Mouse (Mus musculus): ENCODE data around the gene Cd101. TPM values are rescaled to one million over a fixed set of nuclear protein-coding genes. Genes with fewer than 3 reads are reported as not detected.
A peak's percentile ranks its signal among the peaks of the same experiment; 100 is the strongest.

Gene Cd101
- polyA plus RNA-seq, 1 experiment from 2014 or later = not detected

DNA sequence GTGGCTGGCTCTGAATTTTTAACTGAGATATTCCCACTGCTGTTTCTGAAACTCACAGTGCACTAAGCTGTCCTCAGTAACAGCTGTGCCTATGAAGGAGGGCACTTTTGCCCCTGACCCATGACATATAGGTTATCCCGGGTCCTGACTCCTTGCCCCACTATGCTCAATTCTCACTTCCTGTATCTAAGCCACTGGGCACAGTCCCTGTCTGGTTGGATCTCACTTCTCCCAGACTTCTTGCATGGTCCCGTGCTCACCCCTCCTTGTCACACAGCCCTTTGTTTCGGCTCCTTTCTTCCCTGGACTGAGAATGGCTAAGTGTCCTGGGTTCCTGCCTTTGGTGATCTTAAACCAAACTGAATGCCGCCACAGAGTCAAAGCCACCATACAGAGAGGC is 35.1 kb downstream of the Cd101 start:
- Histone ChIP-seq H3K9ac (replicated peaks) (no peak overlapping the region), H3K9me3 (no peaks in the 10 kb centered on the region), H3K4me1 (peaks cover 8% of the 10 kb centered on the region), H3K36me3 (no peaks in the 10 kb centered on the region), H3K27me3 (no peaks in the 10 kb centered on the region; the same call in none of the 2 replicates), H3K27ac (replicated peaks) (no peak overlapping the region), H3K4me3 (no peak overlapping the region), H3K4me2 (replicated peaks) (no peak overlapping the region)
- 62% methylated on average over 4 of the region's 4 CpGs for WGBS
- no peak for ATAC-seq (ENCODE audit: low FRiP score, low read depth)

DNA sequence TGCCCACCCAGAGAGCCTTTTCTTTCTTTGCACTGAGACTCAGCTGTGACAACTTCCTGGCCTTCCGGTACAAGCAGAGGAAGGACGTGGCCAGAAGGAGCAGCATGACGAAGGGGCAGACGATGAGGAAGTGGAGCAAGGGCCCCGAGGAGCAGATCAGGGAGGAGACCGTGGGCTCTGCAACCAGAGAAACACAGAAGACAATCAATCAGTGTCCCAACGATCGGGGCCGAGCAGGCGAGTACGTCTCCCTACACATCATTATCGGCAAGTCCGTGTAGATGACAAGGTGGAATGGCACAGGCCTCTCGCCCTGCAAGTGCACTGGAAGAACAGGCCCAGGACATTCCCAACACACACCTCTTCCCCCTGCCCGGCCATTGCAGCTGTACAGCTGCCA is 35.6 kb downstream of the Cd101 start:
- no peak overlapping the region for H3K4me2 ChIP-seq (replicated peaks)
- H3K9me3 ChIP-seq = no peaks in the 10 kb centered on the region
- H3K36me3 ChIP-seq = no peaks in the 10 kb centered on the region
- WGBS = 82% methylated on average over 15 of the region's 15 CpGs
- H3K27ac ChIP-seq (replicated peaks) = no peak overlapping the region
- H3K27me3 ChIP-seq = no peaks in the 10 kb centered on the region; the same call in none of the 2 replicates
- H3K4me3 ChIP-seq = no peak overlapping the region
- peaks cover 8% of the 10 kb centered on the region for H3K4me1 ChIP-seq
- ATAC-seq (ENCODE audit: low FRiP score, low read depth) = no peak
- H3K9ac ChIP-seq (replicated peaks) = no peak overlapping the region

GRCm38 (mm10) chr3:100993158-100993557 is 36.2 kb downstream of the Cd101 start:
- 88% methylated on average over 7 of the region's 7 CpGs for WGBS
- Histone ChIP-seq H3K27me3 (no peaks in the 10 kb centered on the region; the same call in none of the 2 replicates), H3K4me2 (replicated peaks) (no peak overlapping the region), H3K9ac (replicated peaks) (no peak overlapping the region), H3K36me3 (no peaks in the 10 kb centered on the region), H3K27ac (replicated peaks) (no peak overlapping the region), H3K4me1 (peaks cover 8% of the 10 kb centered on the region), H3K4me3 (no peak overlapping the region), H3K9me3 (no peaks in the 10 kb centered on the region)
- ATAC-seq (ENCODE audit: low FRiP score, low read depth) = no peak

DNA sequence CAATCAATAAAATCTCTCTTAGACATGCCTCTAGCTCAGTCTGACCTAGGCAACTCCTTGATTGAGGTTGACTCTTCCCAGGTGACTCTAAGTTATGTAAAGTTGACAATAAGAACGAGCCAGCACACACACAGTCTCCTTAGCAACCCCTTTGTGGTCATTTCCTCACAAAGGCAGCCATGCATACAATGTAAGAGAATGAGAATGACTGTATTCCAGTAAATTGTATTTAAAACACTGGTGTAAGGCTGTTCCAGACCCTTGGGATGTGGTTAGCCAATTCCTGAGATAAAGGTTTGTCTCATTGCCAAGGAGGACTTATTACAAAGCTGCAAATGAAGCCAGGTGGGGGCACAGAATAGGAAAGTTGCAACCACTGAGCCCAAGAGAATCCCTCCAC is 39.1 kb downstream of the Cd101 start:
- Histone ChIP-seq H3K4me2 (replicated peaks) (no peak overlapping the region), H3K9me3 (no peaks in the 10 kb centered on the region), H3K4me1 (peaks cover 8% of the 10 kb centered on the region), H3K9ac (replicated peaks) (no peak overlapping the region), H3K27me3 (no peaks in the 10 kb centered on the region; the same call in none of the 2 replicates), H3K36me3 (no peaks in the 10 kb centered on the region), H3K27ac (replicated peaks) (no peak overlapping the region), H3K4me3 (no peak overlapping the region)
- ATAC-seq (ENCODE audit: low FRiP score, low read depth) = no peak
- WGBS = 72% methylated on average over 1 of the region's 1 CpGs

DNA sequence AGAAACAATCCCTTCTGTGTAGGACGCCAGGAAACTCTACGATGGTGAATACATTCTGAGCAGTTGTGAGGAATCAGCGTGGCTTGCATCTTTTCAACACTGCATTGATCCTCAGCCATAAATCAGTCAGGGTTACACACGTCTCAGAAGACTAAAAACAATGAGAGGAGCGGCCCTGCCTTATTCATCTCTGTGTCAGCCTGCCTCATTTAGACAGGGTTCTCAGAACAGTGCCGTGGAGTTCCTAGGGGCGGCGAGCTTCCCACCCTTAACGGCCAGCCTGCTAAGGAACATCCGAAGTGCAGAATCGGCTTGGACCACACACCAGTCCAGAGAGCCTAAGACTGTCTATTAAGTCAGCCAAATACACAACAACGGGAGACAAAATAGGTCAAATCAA is 39.9 kb downstream of the Cd101 start:
- H3K9me3 ChIP-seq = no peaks in the 10 kb centered on the region
- H3K4me3 ChIP-seq = no peak overlapping the region
- H3K4me1 ChIP-seq = peaks cover 6% of the 10 kb centered on the region
- WGBS = 59% methylated on average over 12 of the region's 12 CpGs
- H3K9ac ChIP-seq (replicated peaks) = no peak overlapping the region
- no peaks in the 10 kb centered on the region; the same call in none of the 2 replicates for H3K27me3 ChIP-seq
- no peaks in the 10 kb centered on the region for H3K36me3 ChIP-seq
- no peak overlapping the region for H3K27ac ChIP-seq (replicated peaks)
- no peak overlapping the region for H3K4me2 ChIP-seq (replicated peaks)
- ATAC-seq (ENCODE audit: low FRiP score, low read depth) = no peak

- H3K27me3 ChIP-seq = peaks cover 3% of the 10 kb centered on the region; the same call in 1 of the 2 replicates
- no peak overlapping the region for H3K9ac ChIP-seq (replicated peaks)
- no peaks in the 10 kb centered on the region for H3K9me3 ChIP-seq
- H3K27ac ChIP-seq (replicated peaks) = no peak overlapping the region
- no peak overlapping the region for H3K4me3 ChIP-seq
- ATAC-seq (ENCODE audit: low FRiP score, low read depth) = no peak
- no peak overlapping the region for H3K4me2 ChIP-seq (replicated peaks)
- WGBS = 82% methylated on average over 8 of the region's 8 CpGs
- H3K36me3 ChIP-seq = no peaks in the 10 kb centered on the region
- H3K4me1 ChIP-seq = peaks cover 7% of the 10 kb centered on the region; the same call in 1 of the 2 replicates
These were observed 50.1 kb downstream of the Cd101 start for GRCm38 (mm10) chr3:100979290-100979689.

- WGBS = 4% methylated on average over 1 of the region's 1 CpGs
- no peak for ATAC-seq (ENCODE audit: low FRiP score, low read depth)
- H3K27ac ChIP-seq (replicated peaks) = no peak overlapping the region
- H3K9me3 ChIP-seq = no peaks in the 10 kb centered on the region
- H3K4me2 ChIP-seq (replicated peaks) = no peak overlapping the region
- H3K4me1 ChIP-seq = peaks cover 7% of the 10 kb centered on the region; the same call in 1 of the 2 replicates
- no peaks in the 10 kb centered on the region for H3K36me3 ChIP-seq
- no peak overlapping the region for H3K4me3 ChIP-seq
- no peaks in the 10 kb centered on the region for H3K27me3 ChIP-seq
- no peak overlapping the region for H3K9ac ChIP-seq (replicated peaks)
These were observed 55.5 kb downstream of the Cd101 start for GRCm38 (mm10) chr3:100973906-100974305.

DNA sequence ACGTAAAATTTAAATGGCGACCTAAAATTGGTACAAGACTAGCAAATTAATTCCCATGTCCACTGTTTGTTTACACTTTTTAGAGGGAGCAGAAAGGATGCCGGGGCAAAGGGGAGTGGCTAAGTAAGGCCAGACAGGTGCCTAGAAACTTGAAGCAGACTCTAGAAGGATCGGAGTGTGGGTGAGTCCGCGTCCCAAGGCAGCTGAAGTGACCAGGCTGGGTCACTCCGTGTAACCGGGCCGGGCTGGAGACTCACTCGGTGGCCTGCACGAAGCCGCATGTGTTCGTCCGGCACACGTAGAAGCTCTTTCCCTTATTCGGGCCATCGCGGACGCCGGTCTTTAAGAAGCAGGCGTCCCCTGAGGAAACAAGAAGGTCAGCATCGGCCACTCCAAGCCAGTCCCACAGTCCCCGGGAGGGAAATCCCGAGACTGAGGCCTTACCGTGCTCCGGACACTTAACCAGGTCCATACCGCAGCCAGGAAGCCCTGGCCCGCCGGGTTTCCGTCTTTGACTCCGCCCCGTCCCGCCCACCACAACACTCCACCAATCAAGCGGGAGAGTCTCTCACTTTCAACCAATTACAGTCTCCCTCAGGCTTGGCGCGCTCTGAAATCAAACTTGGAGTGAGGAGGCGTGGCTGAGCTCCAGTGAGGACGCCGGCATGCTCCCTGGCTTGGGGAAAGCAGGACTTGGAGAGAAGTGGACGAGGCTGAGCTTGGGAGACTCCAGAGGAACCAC is 60.0 kb downstream of the Cd101 start, which contains the start of gene Ttf2:
Gene Ttf2, minus strand, starts transcription at position 488 of the 742 bp plus-strand sequence.
- Histone ChIP-seq H3K27me3 (no peaks in the 10 kb centered on the region), H3K4me2 (replicated peaks) (peak within 1 kb of the TSS; percentile 84), H3K4me1 (peaks cover 11% of the 10 kb centered on the region; the same call in 1 of the 2 replicates), H3K4me3 (peak within 1 kb of the TSS; percentile 61), H3K36me3 (no peaks in the 10 kb centered on the region), H3K27ac (replicated peaks) (no peak within 1 kb of the TSS), H3K9ac (replicated peaks) (peak within 1 kb of the TSS; percentile 69), H3K9me3 (no peaks in the 10 kb centered on the region)
- WGBS = under 1% methylated on average over 40 of the region's 40 CpGs
- peak; percentile 98 for ATAC-seq (ENCODE audit: low FRiP score, low read depth)

DNA sequence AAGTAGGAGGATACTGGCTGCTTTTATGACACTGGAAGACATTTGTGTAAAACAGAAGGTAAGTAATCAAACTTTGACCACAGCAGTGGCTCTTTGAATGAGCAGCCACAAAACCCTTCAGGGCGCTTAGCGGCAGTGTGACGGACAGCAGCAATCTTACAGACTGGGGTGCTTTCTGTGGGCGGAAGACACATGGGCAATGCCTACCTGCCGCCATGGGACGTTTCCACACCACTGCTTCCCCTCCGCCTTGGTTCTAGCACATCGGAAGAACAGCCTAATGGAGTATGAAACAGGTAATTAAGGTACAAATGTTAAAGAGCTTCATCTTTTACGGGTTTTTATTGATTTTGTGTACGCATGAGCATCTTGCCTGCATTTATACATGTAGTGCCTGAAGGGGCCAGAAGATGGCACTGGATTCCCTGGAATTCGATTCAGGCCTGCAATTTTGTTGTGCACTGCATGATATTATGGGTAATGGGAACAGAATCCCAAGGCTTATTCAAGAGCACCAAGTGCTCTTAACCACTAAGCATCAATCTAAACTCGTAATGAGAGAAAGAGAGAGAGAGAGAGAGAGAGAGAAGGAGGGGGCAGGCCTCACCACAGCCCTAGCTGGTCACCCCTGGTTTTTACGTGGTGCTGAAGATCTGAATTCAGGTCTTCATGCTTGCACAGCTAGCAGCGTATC is 65.4 kb downstream of the Cd101 start:
- Histone ChIP-seq H3K4me2 (replicated peaks) (no peak overlapping the region), H3K9ac (replicated peaks) (no peak overlapping the region), H3K27me3 (no peaks in the 10 kb centered on the region), H3K4me3 (no peak overlapping the region), H3K4me1 (peaks cover 4% of the 10 kb centered on the region; the same call in 1 of the 2 replicates), H3K36me3 (peaks cover 41% of the 10 kb centered on the region), H3K27ac (replicated peaks) (no peak overlapping the region), H3K9me3 (no peaks in the 10 kb centered on the region)
- ATAC-seq (ENCODE audit: low FRiP score, low read depth) = no peak
- WGBS = 86% methylated on average over 14 of the region's 14 CpGs

DNA sequence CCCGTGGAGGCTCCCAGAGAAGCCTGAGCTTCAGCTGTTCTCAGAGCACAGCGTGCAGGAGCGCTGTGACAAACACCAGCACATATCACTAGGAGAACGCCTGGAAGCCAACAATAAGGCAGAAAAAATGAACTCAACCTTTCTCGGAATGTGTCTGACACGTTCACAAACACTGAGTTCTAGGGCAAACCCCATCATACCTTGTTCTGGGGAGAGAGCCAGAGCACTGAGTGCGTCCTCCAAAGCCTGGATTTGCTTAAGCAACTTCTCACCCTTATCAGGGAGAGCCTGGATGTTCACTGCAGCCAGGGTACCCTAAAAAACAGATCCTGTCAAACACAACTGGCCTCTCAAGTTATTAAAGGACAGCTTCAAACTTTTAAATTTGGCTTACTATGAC is 67.9 kb downstream of the Cd101 start:
- Histone ChIP-seq H3K4me1 (no peaks in the 10 kb centered on the region), H3K9me3 (no peaks in the 10 kb centered on the region), H3K27me3 (no peaks in the 10 kb centered on the region), H3K4me3 (no peak overlapping the region), H3K36me3 (peaks cover 66% of the 10 kb centered on the region), H3K27ac (replicated peaks) (no peak overlapping the region), H3K4me2 (replicated peaks) (no peak overlapping the region), H3K9ac (replicated peaks) (no peak overlapping the region)
- ATAC-seq (ENCODE audit: low FRiP score, low read depth) = no peak
- WGBS = 93% methylated on average over 7 of the region's 7 CpGs

DNA sequence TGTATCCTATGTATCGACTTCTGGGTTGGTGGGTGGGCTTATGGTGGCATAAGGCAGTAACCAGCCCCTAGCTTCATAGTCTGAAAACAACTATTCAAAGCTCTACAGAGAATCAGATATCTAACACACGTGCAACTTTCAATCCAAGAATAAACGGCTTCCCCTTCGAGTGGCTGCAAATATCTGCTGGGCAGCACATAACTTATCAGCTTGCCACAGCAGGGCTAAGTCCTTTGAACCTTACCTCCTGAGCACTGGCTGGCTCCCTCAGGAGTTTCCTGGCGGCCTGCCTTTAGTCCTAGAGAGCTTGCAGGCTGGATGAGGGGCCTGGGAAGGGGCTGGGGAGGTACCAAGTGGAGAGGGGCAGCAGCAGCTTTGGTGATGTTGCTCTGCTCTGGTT is 68.3 kb downstream of the Cd101 start:
- WGBS = 91% methylated on average over 5 of the region's 5 CpGs
- Histone ChIP-seq H3K27ac (replicated peaks) (no peak overlapping the region), H3K9ac (replicated peaks) (no peak overlapping the region), H3K9me3 (no peaks in the 10 kb centered on the region), H3K36me3 (peaks cover 71% of the 10 kb centered on the region), H3K4me1 (no peaks in the 10 kb centered on the region), H3K4me3 (no peak overlapping the region), H3K27me3 (no peaks in the 10 kb centered on the region), H3K4me2 (replicated peaks) (no peak overlapping the region)
- no peak for ATAC-seq (ENCODE audit: low FRiP score, low read depth)

GRCm38 (mm10) chr3:100954616-100955015 is 74.7 kb downstream of the Cd101 start:
- H3K4me1 ChIP-seq = no peaks in the 10 kb centered on the region
- no peak for ATAC-seq (ENCODE audit: low FRiP score, low read depth)
- H3K27me3 ChIP-seq = no peaks in the 10 kb centered on the region
- H3K36me3 ChIP-seq = peaks cover 79% of the 10 kb centered on the region
- H3K4me3 ChIP-seq = no peak overlapping the region
- H3K27ac ChIP-seq (replicated peaks) = no peak overlapping the region
- no peak overlapping the region for H3K4me2 ChIP-seq (replicated peaks)
- H3K9ac ChIP-seq (replicated peaks) = no peak overlapping the region
- H3K9me3 ChIP-seq = no peaks in the 10 kb centered on the region
